Mouse (Mus musculus) thymus, adult 2 months (tissue): ENCODE measurements around the gene Sdhb.

Experiments used
- CTCF ChIP-seq: fragments of 200-500 bp; IDR thresholded peaks from 2 replicates; pipeline ENCODE4 v1.5.1; 2012; ENCODE audit warnings: mild to moderate bottlenecking, control low read depth, low read length, moderate library complexity, borderline replicate concordance; ENCODE audit not compliant: control insufficient read depth, poor library complexity, insufficient read depth; ENCODE audit errors: extremely low read depth
- POLR2A ChIP-seq: fragments of 200-500 bp; IDR thresholded peaks from 2 replicates; pipeline ENCODE4 v1.6.1; 2012; ENCODE audit warnings: mild to moderate bottlenecking, low read length, control low read depth, moderate library complexity; ENCODE audit not compliant: control insufficient read depth, poor library complexity, insufficient read depth; ENCODE audit errors: extremely low read depth

DNA sequence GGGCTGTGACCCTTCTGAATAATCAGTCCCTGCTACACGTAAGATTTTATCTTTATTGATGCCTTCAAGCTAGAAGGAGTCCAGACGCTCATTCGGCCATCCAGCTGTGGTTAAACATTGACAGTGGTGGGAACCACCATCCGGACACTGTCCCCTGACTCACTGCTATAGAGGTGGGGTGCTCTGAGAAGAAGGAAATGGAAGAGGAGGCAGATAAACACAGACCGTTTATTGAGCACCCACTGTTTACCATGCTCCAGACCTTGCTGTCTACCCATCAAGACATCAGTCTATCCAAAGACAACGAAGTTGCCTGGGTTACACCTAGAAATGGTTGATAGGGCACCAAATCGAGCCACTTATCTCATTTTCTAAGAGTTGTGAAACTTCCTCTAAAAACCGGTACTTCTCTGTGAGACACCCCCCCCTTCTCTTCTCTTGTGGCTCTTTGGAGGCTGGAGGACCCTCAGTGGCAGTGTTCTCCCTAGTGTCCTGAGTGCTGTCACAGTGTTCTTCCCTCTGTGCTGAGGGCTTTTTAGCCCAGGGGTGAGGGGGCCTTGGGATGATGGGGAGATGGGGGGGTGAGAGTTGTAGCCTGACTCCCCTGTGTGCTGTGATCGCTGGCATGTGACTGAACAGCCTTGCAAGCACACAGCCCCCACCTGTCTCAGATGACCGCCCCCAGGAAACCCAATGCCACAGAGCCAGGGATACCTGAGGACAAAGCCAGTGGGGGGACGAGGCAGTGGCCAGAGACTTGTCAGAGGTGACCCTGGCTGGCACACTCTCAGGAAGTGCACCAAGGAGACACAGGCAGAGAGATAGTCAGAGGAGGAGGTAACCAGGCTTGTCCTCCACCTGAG is 40.8 kb upstream of the Sdhb start:
- TF ChIP-seq CTCF (no peak), POLR2A (no peak)
